Mouse (Mus musculus): Measurements from ENCODE around the gene Pnmal2. TPM values are rescaled to one million over a fixed set of nuclear protein-coding genes. Genes with fewer than 3 reads are reported as not detected.

Gene Pnmal2
- total and polyA plus RNA-seq, 3 experiments = 0.07 TPM; not detected in 2

GRCm38 (mm10) chr7:16919395-16920149, 24.9 kb upstream of the Pnmal2 start:
- peaks cover 0 to 10% of the 10 kb centered on the region in 2 experiments; a peak in 2 of 4 replicates for H3K36me3 ChIP-seq (ENCODE audit: control insufficient read depth in 1 of 2, insufficient read depth in 2 of 2, low read length in 2 of 2)
- H3K4me1 ChIP-seq (ENCODE audit: control insufficient read depth in 1 of 2, insufficient read depth in 2 of 2, low read length in 2 of 2) = peaks cover 0 to 10% of the 10 kb centered on the region in 2 experiments; a peak in 3 of 4 replicates
- H3K79me2 ChIP-seq (ENCODE audit: control insufficient read depth, insufficient read depth, low read length, poor library complexity) = peaks cover 43% of the 10 kb centered on the region
- H3K27ac ChIP-seq (ENCODE audit: control insufficient read depth, low read depth, low read length) = no peak overlapping the region
- DNase-seq (ENCODE audit: low read depth, low spot score) = no peak
- H3K27me3 ChIP-seq (ENCODE audit: control insufficient read depth in 1 of 2, insufficient read depth in 2 of 2, low read length in 2 of 2) = no peaks in the 10 kb centered on the region
- no peak; the same call in 1 of the 2 replicates for TF ChIP-seq POLR2AphosphoS2 (IDR thresholded peaks at IDR 0.05; ENCODE audit: low read length)
- TF ChIP-seq BHLHE40 (IDR thresholded peaks at IDR 0.05; ENCODE audit: borderline replicate concordance, low read depth, low read length) = no peak
- no peak for TF ChIP-seq MAX (IDR thresholded peaks at IDR 0.05; ENCODE audit: low read length)
- no peak for TF ChIP-seq JUND (IDR thresholded peaks at IDR 0.05; ENCODE audit: low read depth, low read length)
- no peak for TF ChIP-seq TBP (IDR thresholded peaks at IDR 0.05; ENCODE audit: low read depth, low read length)
- TF ChIP-seq EP300 (IDR thresholded peaks at IDR 0.05; ENCODE audit: low read depth in 1 of 2, low read length in 2 of 2) = 0 out of 4 replicates have a peak, but pooled peaks of 1 of the 2 experiments have one; percentile 19
- TF ChIP-seq POLR2A (IDR thresholded peaks at IDR 0.05; ENCODE audit: control insufficient read depth in 1 of 2, insufficient read depth in 1 of 2, low read depth in 1 of 2, low read length in 2 of 2, poor library complexity in 1 of 2) = no peak; a peak in 1 of 4 replicates
- TF ChIP-seq TCF12 (IDR thresholded peaks at IDR 0.05; ENCODE audit: low read depth, low read length) = peak; percentile 26; the same call in 1 of the 2 replicates
- TF ChIP-seq TAL1 (IDR thresholded peaks at IDR 0.05; ENCODE audit: low read length) = peak; percentile 52
- TF ChIP-seq ZC3H11A (IDR thresholded peaks at IDR 0.05; ENCODE audit: low read depth, low read length) = no peak
- no peaks in the 10 kb centered on the region for H3K9me3 ChIP-seq (replicated peaks; ENCODE audit: insufficient read depth, low read length)
- H3K4me3 ChIP-seq (ENCODE audit: control insufficient read depth in 1 of 2, insufficient read depth in 1 of 2, low read depth in 2 of 2, low read length in 2 of 2) = no peak overlapping the region
- no peak overlapping the region for H3K9ac ChIP-seq (ENCODE audit: control insufficient read depth, low read depth, low read length, poor library complexity, severe bottlenecking)

- H3K36me3 ChIP-seq (ENCODE audit: control insufficient read depth in 1 of 2, insufficient read depth in 2 of 2, low read length in 2 of 2) = peaks cover 0 to 13% of the 10 kb centered on the region in 2 experiments; a peak in 2 of 4 replicates
- peaks cover 0 to 13% of the 10 kb centered on the region in 2 experiments; a peak in 3 of 4 replicates for H3K4me1 ChIP-seq (ENCODE audit: control insufficient read depth in 1 of 2, insufficient read depth in 2 of 2, low read length in 2 of 2)
- no peak overlapping the region for H3K9ac ChIP-seq (ENCODE audit: control insufficient read depth, low read depth, low read length, poor library complexity, severe bottlenecking)
- no peak for DNase-seq (ENCODE audit: low read depth, low spot score)
- H3K4me3 ChIP-seq (ENCODE audit: control insufficient read depth in 1 of 2, insufficient read depth in 1 of 2, low read depth in 2 of 2, low read length in 2 of 2) = no peak overlapping the region
- no peak overlapping the region for H3K27ac ChIP-seq (ENCODE audit: control insufficient read depth, low read depth, low read length)
- H3K27me3 ChIP-seq (ENCODE audit: control insufficient read depth in 1 of 2, insufficient read depth in 2 of 2, low read length in 2 of 2) = no peaks in the 10 kb centered on the region
- H3K9me3 ChIP-seq (replicated peaks; ENCODE audit: insufficient read depth, low read length) = no peaks in the 10 kb centered on the region
- TF ChIP-seq KAT2A (conservative IDR thresholded peaks at IDR 0.05; ENCODE audit: low read depth, low read length) (no peak), UBTF (IDR thresholded peaks at IDR 0.05; ENCODE audit: borderline replicate concordance, insufficient read depth, low read depth, low read length) (no peak), ZKSCAN1 (IDR thresholded peaks at IDR 0.05; ENCODE audit: low read depth, low read length) (no peak), POLR2AphosphoS5 (IDR thresholded peaks at IDR 0.05; ENCODE audit: borderline replicate concordance, low read depth, low read length) (no peak), USF2 (IDR thresholded peaks at IDR 0.05; ENCODE audit: borderline replicate concordance in 1 of 2, insufficient read depth in 1 of 2, low read depth in 1 of 2, low read length in 2 of 2) (no peak), CHD2 (IDR thresholded peaks at IDR 0.05; ENCODE audit: low read length) (no peak), TAL1 (IDR thresholded peaks at IDR 0.05; ENCODE audit: low read length) (no peak), HCFC1 (IDR thresholded peaks at IDR 0.05; ENCODE audit: low read depth, low read length) (no peak), USF1 (IDR thresholded peaks at IDR 0.05; ENCODE audit: low read depth, low read length) (no peak), GABPA (IDR thresholded peaks at IDR 0.05; ENCODE audit: low read depth, low read length) (no peak), TCF12 (IDR thresholded peaks at IDR 0.05; ENCODE audit: low read depth, low read length) (no peak), MYC (IDR thresholded peaks at IDR 0.05; ENCODE audit: low read depth, low read length) (no peak), MAZ (IDR thresholded peaks at IDR 0.05; ENCODE audit: low read depth, low read length) (no peak)
- H3K79me2 ChIP-seq (ENCODE audit: control insufficient read depth, insufficient read depth, low read length, poor library complexity) = peaks cover 43% of the 10 kb centered on the region
Measured at GRCm38 (mm10) chr7:16920150-16920579, 24.3 kb upstream of the Pnmal2 start.
